Mouse (Mus musculus): ENCODE results near the gene Gnmt.

Gene Gnmt

DNA sequence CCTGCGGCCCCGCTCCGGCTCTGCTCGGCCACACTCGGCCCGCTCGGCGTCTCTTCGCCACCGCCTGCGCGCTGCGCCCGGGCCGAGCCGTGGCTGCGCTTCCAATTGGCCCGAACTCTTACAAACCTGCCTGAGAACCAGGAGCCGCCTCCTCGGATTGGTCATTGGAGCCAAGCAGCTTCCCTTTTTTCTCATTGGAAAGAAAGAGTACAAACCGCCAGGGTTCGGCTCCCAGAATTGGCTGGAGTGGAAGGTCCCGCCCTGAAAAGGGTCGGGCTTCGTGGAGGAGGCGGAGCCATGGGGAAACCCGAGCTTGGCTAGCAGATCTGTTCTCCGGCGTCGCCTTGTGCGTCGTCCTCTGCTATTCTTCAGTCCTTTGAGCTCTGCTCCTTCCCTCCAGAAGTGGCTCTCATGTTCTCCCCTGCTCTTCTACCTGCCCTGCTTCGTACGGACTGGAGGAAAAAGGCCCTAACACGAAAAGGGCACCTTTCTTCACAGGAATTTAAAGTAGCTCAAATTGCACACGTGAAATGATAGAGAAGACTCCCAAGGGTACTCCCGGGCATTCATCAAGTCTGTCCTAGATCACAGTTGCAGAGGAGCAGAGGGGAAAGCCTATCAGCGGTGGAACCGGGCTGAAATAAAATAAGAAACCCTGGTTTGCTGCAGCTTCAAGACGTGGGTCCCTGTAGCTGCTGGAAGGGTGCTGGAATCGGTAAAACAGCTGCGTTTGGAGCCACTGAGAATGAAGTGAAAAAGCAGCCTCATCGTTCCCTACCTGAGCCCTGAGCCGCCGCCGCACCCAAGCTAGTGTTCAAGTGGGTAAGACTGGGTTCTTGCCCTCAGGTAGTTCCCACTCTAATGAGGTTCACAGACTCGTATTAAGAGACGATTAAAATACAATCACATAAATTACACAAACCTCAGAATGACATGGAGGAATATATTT, 23.8 kb downstream of the Gnmt start, which contains the start of gene Ppp2r5d:
Gene Ppp2r5d, minus strand, starts transcription at position 225 of the 949 bp plus-strand sequence.
- in situ Hi-C loops (cut with MboI; ENCODE audit: unreplicated experiment in 2 of 2) = no loop called here

DNA sequence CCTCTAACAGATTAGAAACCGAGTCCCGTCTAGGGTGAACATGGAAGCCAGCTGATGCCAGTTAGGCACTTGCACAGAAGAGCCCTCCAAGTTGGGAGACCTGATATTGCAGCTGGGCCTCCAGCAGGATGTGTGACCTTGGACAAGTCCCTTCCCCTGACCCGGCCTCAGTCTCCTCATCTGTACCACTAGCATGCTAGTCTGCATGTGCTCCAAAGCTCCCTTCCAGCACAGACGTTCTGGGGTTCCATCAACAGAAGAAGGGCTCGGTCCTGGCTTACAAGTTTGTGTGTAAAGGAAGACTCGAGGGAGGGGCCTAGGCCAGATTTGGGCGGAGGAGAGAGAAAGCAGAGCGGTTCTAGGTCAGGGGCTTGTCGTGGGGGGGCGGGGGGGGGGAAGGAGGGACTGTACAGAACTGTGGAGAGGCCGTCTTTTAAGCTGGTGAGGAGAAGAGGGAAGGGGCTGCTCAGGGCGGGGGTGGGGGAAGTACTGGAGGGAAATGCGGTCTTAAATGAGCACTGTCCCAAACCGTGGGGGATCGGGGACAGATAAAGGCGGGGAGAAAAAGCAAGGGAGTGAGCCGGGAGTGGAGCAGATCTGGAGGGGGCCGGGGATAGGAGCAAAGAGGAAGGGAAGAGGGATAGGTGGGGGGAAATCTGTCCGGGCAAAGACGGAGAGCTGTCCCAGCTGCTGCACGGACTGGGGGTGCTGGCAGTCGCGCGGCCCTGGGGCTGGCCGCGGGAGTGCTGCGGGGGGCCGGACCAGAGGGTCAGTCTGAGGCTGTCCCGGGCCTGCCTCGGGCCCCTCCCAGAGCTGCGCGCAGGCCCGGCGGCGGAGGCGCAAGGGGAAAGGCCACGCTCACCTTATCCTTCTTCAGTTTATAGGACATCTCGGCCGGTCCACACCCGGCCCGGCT, 24.7 kb downstream of the Gnmt start:
- in situ Hi-C loops (cut with MboI; ENCODE audit: unreplicated experiment in 2 of 2) = no loop called here

DNA sequence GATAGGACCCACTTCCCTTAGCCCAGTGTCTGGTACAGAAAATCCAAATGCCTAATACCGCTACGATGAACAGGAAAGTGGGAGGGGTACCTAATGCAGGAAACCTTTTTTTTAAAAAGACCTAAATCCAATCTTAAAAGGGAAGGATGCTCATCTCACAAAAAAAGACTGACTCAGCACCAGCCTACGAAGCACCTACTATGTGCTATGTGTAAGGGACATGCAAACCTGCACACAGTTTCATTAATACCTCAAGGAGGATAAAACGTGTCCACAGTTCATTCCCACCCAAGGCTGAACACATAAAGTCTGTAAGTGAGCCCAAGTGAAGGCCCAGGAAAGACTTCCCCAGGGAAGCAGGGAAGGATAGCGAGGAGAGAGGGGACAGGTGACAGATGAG, 26.5 kb downstream of the Gnmt start:
- in situ Hi-C loops (cut with MboI; ENCODE audit: unreplicated experiment in 2 of 2) = no loop called here

DNA sequence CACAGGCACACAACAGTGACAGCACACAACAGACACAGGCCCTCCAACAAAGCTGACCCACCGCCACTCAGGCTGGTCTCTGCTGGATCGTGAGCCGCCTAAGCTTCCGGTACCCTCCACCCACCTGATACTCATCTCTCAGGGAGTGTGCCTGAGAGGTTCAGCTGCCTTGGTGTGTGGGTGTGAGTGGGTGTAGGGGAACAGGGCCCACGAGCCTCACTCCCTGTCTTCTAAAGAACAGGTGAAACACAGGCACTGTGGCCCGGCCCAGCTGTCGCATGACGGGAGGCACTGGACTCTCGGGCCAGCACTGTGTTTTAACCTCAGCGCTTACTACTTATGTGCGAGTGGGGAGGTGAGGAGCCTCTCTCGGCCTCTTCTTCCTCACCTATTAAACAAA, 26.9 kb downstream of the Gnmt start:
- in situ Hi-C loops (cut with MboI; ENCODE audit: unreplicated experiment in 2 of 2) = no loop called here

DNA sequence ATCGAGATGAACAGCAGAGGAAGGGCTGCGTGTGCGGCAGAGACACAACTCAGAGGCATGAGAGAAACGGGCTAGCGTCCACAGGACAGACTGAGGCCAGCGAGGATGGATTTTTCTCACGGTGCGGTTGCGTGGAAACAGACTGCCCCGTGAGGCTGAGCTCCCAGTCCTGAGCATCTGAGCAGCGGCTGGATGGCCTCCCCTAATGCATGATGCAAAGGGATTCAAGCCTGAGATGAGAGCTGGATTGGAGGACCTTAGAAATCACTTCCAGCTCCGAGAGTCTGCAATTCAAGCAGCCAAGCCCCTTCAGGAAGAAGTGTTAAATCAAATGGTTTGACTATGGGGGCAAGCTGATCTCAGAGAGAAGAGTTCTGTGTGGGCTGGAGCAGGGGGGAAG, 27.5 kb downstream of the Gnmt start:
- in situ Hi-C loops (cut with MboI; ENCODE audit: unreplicated experiment in 2 of 2) = no loop called here

DNA sequence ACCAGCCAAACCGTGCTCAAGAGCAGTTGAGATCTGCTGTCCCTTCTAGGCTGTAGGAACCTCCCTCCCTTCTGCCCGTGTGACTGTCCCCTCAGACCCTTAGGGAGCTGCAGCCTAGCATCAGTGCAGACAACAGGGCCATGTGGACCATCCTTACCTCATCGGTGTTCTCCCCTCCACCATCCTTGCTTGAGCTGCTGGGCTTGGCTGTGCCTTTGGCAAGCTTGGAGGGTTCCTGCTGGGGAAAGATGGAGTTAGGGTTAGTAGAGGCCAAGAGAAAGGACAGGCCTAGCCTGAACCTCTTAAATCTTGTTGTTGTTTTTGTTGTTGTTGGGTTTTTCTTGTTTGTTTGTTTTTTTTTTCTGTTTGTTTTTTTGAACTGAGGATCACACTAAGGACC, 29.1 kb downstream of the Gnmt start:
- in situ Hi-C loops (cut with MboI; ENCODE audit: unreplicated experiment in 2 of 2) = no loop called here

DNA sequence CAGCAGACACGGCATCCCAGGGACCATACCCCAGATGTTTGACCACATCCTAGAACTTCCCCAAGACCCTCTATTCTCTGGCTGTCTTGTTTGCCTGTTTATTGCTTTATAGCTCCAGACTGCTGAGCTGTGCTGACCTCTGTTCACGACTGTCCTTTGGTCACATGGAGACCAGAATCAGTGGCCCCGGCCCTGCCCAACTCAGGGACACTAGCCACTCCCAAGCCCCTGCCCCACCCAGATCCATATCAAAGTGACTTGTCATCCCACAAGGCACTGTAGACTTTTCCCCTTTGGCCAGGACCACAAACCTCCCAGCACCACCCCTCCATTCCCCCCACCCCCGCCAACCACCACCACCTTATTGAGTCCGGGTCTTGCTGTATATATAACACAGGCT, 29.7 kb downstream of the Gnmt start:
- in situ Hi-C loops (cut with MboI; ENCODE audit: unreplicated experiment in 2 of 2) = no loop called here

DNA sequence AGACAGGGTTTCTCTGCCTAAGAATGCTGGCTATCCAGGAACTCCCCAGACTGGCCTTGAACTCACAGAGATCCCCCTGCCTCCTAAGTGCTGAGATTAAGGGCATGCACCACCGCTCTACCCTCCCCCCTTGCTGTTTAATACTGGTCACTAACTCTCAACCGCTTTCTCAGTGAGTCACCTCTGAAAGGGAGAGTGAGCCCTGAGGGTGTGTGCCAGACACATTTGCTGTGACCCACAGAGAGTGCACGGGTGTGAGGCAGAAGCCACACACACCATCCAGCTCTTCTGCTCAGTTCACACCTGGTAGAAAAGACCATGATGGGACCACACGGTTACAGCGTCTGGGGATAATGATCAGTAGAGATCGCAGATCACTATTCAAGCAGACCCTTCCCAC, 30.5 kb downstream of the Gnmt start:
- in situ Hi-C loops (cut with MboI; ENCODE audit: unreplicated experiment in 2 of 2) = no loop called here

DNA sequence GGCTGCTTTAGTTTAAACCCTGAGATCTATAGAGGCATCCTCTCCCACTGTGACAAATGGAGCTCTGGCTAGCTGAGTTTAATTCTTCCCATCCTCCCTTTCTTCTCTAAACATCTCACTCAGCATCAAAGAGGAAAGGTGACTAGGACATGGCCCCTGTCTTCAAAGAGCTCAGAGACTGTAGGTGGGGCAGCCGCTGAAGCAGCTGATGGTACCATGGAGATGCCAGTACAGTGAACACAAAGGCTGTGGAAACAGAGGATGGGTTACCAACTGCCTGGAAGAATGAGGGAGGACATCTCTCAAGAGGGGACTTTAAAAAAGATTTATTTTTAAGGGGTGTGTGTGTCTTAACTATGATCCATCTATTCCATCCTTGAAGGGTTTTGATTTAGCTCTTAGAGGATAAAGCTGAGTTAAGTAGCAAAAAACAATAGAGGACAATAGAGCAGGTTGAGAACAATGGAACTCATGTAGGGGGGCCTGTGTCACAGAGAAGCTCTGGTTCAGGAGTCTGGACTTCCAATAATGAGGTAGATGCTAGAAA, 34.4 kb downstream of the Gnmt start:
- in situ Hi-C loops (cut with MboI; ENCODE audit: unreplicated experiment in 2 of 2) = no loop called here

DNA sequence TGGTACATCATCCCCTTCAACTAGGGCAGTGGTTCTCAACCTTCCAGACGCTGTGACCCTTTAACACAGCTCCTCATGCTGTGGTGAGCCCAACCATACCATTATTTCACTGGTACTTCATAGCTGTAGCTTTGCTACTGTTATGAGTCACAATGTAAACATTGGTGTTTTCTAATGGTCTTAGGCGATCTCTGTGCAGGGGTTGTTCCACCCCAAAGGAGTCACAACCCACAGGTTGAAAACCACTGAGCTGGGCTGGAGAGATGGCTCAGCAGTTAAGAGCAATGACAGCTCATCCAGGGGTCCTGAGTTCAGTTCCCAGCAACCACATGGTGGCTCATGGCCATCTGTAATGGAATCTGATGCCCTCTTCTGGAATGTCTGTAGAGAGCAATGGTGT, 37.6 kb downstream of the Gnmt start:
- in situ Hi-C loops (cut with MboI; ENCODE audit: unreplicated experiment in 2 of 2) = no loop called here

DNA sequence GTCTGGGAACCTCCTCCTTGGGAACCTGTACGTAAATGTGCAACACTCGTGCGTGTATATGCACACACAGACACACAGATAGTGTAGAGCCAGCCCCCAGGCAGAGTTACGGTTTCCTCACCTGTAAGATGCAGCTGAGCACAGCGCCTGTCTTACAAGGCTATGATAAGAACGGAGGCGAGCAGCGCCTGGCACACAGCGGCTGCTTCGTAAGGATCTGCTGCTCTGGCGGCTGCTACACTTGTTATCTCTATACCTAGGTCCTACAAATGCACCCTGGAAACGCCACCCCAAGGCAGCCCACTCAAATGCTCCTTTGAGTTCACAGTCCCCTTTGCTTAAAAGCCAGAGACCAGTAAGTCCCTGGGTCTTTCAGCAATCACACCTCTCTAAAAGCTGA, 38.3 kb downstream of the Gnmt start:
- in situ Hi-C loops (cut with MboI; ENCODE audit: unreplicated experiment in 2 of 2) = no loop called here

DNA sequence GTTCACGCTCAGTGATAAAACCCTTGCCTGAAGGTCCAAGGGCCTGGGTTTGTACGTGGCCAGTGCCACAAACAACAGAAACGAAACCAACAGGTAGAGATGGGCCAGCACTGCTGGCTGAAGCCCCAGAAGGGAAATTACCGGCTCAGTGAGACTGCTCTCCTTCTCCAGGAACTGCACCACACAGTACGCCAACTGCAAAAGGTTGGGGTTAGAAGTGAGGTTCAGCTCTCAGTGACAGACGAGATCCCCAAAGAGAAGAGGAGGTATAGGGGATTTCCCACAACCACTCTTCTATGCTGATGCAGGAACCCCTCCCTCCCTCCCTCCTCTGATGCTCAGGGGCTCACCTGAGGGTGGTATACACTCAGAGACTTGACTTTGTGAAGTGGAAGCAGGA, 43.1 kb downstream of the Gnmt start:
- in situ Hi-C loops (cut with MboI; ENCODE audit: unreplicated experiment in 2 of 2) = no loop called here

DNA sequence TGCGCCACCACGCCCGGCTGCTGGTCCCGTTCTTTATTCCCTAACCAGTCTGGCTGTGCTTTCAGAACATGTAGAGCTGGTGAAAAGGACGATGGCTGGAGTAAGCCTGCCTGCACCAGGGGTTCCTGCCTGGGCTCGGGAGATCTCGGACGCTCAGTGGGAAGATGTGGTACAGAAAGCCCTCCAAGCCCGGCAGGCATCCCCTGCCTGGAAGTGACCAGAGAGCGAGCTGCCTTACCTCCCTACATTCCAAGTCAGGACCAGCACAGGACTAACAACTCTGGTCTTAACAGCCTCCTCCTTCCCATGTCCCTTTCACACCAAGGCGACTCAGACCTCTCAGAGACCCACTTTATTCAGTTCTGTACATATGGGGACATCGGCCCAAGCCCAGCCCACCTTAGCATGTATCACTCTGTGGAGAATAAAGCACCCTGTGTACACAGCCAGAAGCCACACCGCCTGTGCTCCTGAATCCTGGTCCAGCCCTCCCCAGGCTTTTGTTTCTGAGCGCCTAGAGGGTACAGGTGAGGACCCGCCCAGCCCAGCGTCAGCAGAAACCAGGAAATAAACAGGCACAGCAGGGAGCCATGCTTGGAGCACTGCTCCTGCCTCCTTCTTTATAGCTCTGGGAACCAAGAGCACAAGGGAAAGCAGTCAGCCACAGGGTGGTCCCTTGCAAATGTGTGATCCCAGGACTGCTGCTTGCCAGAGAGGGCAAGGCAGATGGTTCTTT, 46.1 kb downstream of the Gnmt start:
- in situ Hi-C loops (cut with MboI; ENCODE audit: unreplicated experiment in 2 of 2) = no loop called here

DNA sequence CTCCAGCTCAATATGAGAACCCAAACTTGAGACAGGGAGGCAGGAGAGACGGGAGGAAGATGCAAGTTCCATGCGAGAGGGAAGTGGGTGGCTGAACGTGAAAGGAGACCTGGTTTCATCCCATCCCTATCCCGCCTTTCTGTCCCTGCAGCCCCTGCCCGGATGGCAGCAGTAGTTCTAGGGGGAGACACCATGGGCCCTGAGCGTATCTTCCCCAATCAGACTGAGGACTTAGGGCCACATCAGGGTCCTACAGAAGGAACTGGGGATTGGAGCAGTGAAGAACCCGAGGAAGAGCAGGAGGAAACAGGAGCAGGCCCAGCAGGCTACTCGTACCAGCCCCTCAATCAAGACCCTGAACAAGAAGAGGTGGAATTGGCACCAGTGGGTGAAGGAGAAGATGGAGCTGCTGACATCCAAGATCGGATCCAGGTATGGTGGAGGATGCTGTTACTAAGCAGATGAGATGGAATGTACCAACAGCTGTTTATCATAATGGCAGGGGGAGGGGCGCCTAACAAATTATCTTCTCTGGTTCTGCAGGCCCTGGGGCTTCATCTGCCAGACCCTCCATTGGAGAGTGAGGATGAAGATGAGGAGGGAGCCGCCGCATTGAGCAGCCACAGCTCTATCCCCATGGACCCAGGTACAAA, 47.4 kb downstream of the Gnmt start:
- in situ Hi-C loops (cut with MboI; ENCODE audit: unreplicated experiment in 2 of 2) = no loop called here

DNA sequence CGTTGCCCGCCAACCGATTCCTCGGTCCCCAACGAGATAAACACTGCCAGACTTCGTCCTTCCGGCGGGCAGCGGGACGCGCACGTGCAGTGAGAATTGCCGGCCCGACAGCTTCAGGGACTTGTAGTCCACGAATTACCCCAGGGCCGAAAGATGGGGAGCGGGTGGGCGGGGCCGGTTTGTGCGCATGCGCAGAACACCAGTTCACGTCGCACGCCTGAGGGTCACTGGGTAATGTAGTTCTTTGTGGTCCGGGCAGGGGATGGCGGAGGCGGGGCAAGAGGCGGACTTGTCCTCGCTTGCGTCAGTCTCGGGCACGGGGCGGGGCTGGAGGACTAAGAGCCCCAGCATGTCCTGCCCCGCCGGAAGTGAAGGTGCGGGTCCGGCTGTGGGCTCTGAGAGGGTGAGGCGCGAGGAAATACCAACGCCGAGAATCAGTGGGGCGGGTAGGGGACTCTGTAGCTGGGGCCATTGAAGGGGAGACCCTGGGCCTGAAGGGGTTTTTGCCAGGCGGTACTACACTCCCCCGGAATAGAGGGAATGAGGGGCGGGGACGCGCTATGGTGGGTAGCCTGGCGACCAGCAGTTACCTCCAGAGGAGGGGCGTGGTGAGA, 48.1 kb downstream of the Gnmt start, which contains the start of gene Klhdc3:
Gene Klhdc3, minus strand, starts transcription at position 155 of the 614 bp plus-strand sequence.
- in situ Hi-C loops (cut with MboI; ENCODE audit: unreplicated experiment in 2 of 2) = no loop called here

DNA sequence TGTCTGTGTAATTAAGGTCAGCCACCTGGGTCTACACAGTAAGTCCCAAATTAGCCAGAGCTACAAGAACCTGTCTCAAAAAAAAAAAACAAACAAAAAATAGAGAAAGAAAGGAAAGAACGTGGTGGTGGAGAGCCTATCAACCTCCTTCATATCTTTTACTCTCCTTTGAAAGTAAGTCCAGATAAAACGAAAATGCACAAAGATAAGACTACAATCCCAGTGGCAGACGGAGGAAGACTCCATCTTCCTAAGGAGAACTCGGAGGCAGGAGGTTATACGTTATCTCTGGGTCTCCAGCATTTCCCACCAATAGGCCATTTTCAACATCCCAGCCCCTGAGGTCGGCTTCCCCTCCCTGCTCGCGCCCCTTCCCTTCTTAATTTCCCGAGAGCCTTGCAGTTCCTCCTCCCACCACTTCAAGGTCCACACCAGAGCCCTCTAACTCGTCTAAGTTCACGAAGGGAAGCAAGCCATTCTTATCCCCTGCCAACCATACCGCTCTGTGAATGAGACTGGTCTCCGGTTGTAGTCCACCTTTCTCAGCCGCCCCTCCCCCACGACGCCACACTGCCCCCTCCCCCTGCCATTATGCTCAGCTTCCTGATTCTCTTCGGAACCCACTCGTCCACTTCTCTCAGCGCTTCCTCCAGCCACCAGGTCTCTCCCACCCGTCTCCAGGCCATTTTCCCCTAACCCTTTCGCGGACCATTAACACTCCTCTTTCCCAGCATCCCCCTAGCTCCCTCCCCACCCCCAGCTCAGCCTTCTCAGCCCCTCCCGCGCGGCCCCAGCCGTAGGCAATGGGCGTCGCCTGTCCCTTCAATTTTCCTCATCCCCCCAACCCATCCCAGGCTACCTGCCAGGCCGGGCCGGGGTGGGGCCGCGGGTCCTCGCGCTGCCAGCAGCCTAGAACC, 48.9 kb downstream of the Gnmt start:
- in situ Hi-C loops (cut with MboI; ENCODE audit: unreplicated experiment in 2 of 2) = no loop called here

DNA sequence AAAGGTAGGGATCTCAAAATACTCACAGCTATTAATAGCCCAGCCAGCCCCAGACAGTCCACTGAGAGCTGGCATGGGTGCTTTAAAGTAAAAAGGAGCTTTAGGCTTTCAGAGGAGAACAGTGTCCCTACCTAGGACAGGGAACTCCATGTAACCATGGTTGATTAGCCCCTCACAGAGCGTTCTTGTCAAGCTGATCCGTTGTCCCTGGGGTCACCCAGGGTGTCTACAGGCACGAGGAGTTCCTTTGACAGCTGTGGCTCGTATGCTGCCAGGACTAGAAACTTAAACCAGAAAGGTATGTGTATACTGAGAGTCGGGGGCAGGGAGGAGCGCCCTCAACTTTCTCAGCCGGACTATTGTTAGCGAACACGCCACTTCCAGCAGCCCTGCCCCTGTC, 50.1 kb downstream of the Gnmt start:
- in situ Hi-C loops (cut with MboI; ENCODE audit: unreplicated experiment in 2 of 2) = no loop called here

DNA sequence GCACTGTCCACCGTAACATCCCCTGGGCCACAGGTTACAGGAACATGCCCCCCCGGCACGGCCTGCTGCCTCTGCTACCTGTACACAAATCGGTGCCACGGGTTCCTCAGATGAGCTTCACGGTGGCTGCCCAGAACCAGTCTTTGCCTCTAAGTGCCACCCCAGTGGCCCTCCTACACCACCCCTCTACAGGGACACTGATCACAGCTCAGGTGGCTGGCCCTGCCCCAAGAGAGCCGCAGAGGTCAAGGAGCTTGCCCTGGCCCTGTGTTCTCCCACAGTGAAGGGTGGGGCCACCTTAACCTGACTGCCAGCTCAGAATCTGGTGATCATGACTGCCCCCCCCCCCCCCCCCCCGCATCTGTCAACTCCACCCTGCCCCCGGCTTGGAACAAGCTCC, 50.6 kb downstream of the Gnmt start, which contains the start of gene Mea1:
Gene Mea1, plus strand, starts transcription at position 378 of the 400 bp plus-strand sequence.
- in situ Hi-C loops (cut with MboI; ENCODE audit: unreplicated experiment in 2 of 2) = no loop called here

Measured in v-Abl transformed pro-B cells (cell line).